Mouse (Mus musculus) forebrain, embryonic 14.5 days (tissue): ENCODE results near the gene Atxn1. TPM values are rescaled to one million over a fixed set of nuclear protein-coding genes. Genes with fewer than 3 reads are reported as not detected.

Experiments
- ATAC-seq: fragments of 200-750 bp; cut with Nextera tagmentation; 2 replicates; pipeline ENCODE4 v1.8.0; 2017; ENCODE audit warnings: mild to moderate bottlenecking, moderate library complexity
- DNase-seq: peaks from one replicate; pipeline ENCODE4 v3.0.0-alpha.2; 2015; ENCODE audit warnings: low spot score
- H3K27ac ChIP-seq: fragments of 300-500 bp; sonication (generic); 2 replicates; pipeline ENCODE4 v1.5.1; 2014; ENCODE audit warnings: low read depth, mild to moderate bottlenecking, control low read depth, low read length, moderate library complexity
- H3K27me3 ChIP-seq: fragments of 300-500 bp; sonication (generic); replicated peaks from 2 replicates; pipeline ENCODE4 v1.6.1; 2014; ENCODE audit warnings: low read length, control low read depth, mixed read lengths; ENCODE audit not compliant: control insufficient read depth, insufficient read depth
- H3K36me3 ChIP-seq: fragments of 300-500 bp; sonication (generic); 2 replicates; pipeline ENCODE4 v1.6.1; 2014; ENCODE audit warnings: low read length, control low read depth; ENCODE audit not compliant: control insufficient read depth, insufficient read depth
- H3K4me1 ChIP-seq: fragments of 300-500 bp; sonication (generic); 2 replicates; pipeline ENCODE4 v1.6.1; 2014; ENCODE audit warnings: antibody characterized with exemption, low read length, control low read depth; ENCODE audit not compliant: control insufficient read depth, insufficient read depth
- H3K4me2 ChIP-seq: fragments of 300-500 bp; sonication (generic); 2 replicates; pipeline ENCODE4 v1.6.1; 2014; ENCODE audit warnings: mild to moderate bottlenecking, control low read depth, low read length
- H3K4me3 ChIP-seq: fragments of 300-500 bp; sonication (generic); 2 replicates; pipeline ENCODE4 v1.5.1; 2014; ENCODE audit warnings: low read depth, low read length, control low read depth
- H3K9ac ChIP-seq: fragments of 300-500 bp; sonication (generic); 2 replicates; pipeline ENCODE4 v1.6.1; 2014; ENCODE audit warnings: mild to moderate bottlenecking, low read length, control low read depth, moderate library complexity
- H3K9me3 ChIP-seq: fragments of 300-500 bp; sonication (generic); replicated peaks from 2 replicates; pipeline ENCODE4 v1.6.1; 2016; ENCODE audit warnings: low read length, control low read depth, mixed read lengths; ENCODE audit not compliant: control insufficient read depth
- WGBS: fragments of 180-500 bp; shearing (Covaris S2); extraction: QIAGEN DNeasy Blood & Tissue Kit; methylation state at CpG from one replicate; pipeline ENCODE4 v1.1.7; 2014; 5-methylcytosine and 5-hydroxymethylcytosine counted together
- polyA plus RNA-seq: library from polyadenylated mRNA; unstranded; fragments of >200 nt; fragmentation: Nextera tagmentation; extraction: Ambion mirVana; gene quantifications from 2 replicates; pipeline ENCODE4 v1.2.1, GENCODE M21; 2014

Atxn1 gene
- polyA plus RNA-seq, 1 experiment from 2014 or later = 4.3 TPM

DNA sequence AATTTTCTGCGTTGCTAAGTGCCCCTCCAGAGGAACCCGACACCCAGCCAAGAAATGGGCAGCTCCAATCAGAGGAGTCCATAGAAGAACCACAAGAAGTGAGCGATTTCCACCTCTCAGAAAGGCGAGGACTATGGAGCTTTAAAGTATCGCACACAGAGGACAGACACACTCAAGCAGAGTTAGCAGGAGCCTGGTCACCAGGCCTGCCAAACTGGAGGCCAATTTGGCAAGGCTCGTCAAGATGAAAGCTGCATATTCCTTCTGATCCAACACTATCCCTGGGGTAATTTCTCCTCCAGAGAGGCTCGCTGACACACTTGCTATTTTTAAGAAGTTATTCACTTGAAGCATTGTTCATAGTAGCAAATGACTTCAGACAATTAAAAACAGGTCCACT is 202.5 kb downstream of the Atxn1 start:
- 74% methylated on average over 7 of the region's 7 CpGs for WGBS
- DNase-seq = peak; percentile 28

DNA sequence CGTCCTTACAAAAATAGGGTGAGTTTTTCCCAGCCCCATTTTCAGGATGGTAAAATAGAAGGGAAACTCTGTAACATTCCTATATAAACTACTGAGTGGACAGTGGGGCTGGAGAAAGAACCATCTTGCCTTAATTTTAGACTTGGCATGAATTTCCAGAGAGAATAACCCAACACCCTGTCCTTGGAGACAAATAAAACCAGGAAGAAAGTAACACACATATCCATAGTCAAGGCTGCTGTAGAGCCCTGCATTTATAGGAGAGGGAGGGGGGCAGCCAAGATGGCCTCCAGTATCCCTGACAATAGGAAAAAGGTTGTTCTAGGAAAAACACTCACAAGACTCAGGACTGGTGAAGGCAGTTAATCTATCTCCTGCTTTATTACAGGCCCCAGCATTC is 210.3 kb downstream of the Atxn1 start:
- Histone ChIP-seq H3K9ac (no peak overlapping the region), H3K4me3 (no peak overlapping the region), H3K9me3 (no peaks in the 10 kb centered on the region), H3K36me3 (no peaks in the 10 kb centered on the region), H3K27me3 (no peaks in the 10 kb centered on the region), H3K4me1 (0 out of 2 replicates have a peak, but pooled peaks cover 4% of the 10 kb centered on the region), H3K27ac (no peak overlapping the region), H3K4me2 (no peak overlapping the region)
- WGBS = 94% methylated on average over 1 of the region's 1 CpGs
- no peak for DNase-seq
- ATAC-seq = no peak

More for the DNA sequence above, 202.5 kb downstream of the Atxn1 start:
- no peak for ATAC-seq
- Histone ChIP-seq H3K27ac (no peak overlapping the region), H3K4me2 (no peak overlapping the region), H3K36me3 (no peaks in the 10 kb centered on the region), H3K9ac (no peak overlapping the region), H3K4me1 (no peaks in the 10 kb centered on the region), H3K9me3 (no peaks in the 10 kb centered on the region), H3K4me3 (no peak overlapping the region), H3K27me3 (no peaks in the 10 kb centered on the region)

DNA sequence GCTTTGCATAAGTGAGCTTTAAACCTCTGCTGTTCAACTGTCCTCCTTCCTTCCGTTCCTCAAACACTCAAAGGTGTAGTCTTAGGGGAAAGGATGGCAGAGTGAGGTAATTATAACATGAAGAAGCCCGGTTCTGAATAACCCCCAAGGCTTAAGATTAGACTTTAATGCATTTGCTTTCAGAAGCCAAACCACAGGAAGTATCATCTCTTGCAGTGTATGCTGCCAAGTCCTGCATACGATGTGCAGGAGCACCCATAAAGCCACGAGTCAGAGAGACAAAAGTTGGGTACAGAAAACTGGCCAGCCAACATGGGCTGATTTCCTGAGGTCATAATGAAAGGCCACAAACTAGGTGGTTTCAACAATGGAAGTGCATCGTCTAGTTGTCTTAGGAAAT is 212.3 kb downstream of the Atxn1 start:
- Histone ChIP-seq H3K9me3 (no peaks in the 10 kb centered on the region), H3K4me3 (no peak overlapping the region), H3K4me2 (no peak overlapping the region), H3K36me3 (no peaks in the 10 kb centered on the region), H3K27ac (no peak overlapping the region), H3K4me1 (0 out of 2 replicates have a peak, but pooled peaks cover 4% of the 10 kb centered on the region), H3K9ac (no peak overlapping the region), H3K27me3 (no peaks in the 10 kb centered on the region)
- DNase-seq = no peak
- no peak for ATAC-seq
- 80% methylated on average over 5 of the region's 5 CpGs for WGBS

DNA sequence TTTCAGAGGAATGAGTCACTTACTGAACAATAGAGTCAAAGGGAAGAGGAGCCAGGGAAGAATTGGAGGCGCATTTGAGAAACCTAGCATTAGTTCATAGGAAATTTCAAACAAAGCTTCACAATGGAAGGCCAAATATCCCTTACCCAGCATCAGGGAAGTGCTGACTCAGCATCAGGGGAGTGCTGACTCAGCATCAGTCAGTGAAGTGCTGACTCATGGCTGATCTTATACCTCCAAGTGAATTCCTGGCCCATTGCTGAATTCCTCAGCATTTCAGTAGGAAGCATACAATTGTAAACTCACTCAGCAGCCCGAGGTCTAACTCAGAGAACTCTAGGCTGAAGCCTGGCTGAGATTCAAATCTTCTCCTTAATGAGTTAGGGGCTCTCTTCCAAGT is 213.6 kb downstream of the Atxn1 start:
- H3K27ac ChIP-seq = no peak overlapping the region; the same call in 1 of the 2 replicates
- DNase-seq = peak; percentile 41

DNA sequence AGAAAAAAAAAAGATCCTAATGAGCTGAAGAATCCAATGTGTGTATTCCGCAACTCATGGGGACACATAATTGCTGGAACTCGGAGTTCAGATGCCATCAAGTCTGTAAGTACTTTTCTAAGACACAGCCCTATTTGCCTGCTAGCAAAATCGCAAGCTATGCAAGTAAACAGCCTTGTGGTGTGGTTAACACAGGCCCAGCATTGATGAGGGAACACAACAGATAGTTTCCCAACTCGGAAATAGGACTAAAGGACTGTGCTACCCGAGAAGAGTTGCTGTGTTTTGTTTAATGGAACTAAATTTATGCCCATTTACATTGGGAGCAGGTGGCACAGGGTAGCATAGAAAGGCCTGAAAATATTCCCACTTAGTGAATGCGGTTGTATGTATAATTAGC is 214.2 kb downstream of the Atxn1 start:
- H3K4me2 ChIP-seq = no peak overlapping the region
- no peak overlapping the region for H3K4me3 ChIP-seq
- 0 out of 2 replicates have a peak, but pooled peaks cover 4% of the 10 kb centered on the region for H3K4me1 ChIP-seq
- WGBS = 51% methylated on average over 6 of the region's 6 CpGs
- H3K9me3 ChIP-seq = no peaks in the 10 kb centered on the region
- no peaks in the 10 kb centered on the region for H3K36me3 ChIP-seq
- no peak overlapping the region for H3K9ac ChIP-seq
- DNase-seq (peak; percentile 35), ATAC-seq (peak; percentile 69; the same call in 1 of the 2 replicates)
- H3K27me3 ChIP-seq = no peaks in the 10 kb centered on the region
- H3K27ac ChIP-seq = no peak overlapping the region

More for the DNA sequence above, 213.6 kb downstream of the Atxn1 start:
- H3K4me3 ChIP-seq = no peak overlapping the region
- WGBS = 50% methylated on average over 2 of the region's 2 CpGs
- 0 out of 2 replicates have a peak, but pooled peaks cover 4% of the 10 kb centered on the region for H3K4me1 ChIP-seq
- H3K27me3 ChIP-seq = no peaks in the 10 kb centered on the region
- H3K36me3 ChIP-seq = no peaks in the 10 kb centered on the region
- ATAC-seq = 0 out of 2 replicates have a peak, but pooled peaks have one; percentile 5
- no peaks in the 10 kb centered on the region for H3K9me3 ChIP-seq
- no peak overlapping the region for H3K9ac ChIP-seq
- H3K4me2 ChIP-seq = no peak overlapping the region

DNA sequence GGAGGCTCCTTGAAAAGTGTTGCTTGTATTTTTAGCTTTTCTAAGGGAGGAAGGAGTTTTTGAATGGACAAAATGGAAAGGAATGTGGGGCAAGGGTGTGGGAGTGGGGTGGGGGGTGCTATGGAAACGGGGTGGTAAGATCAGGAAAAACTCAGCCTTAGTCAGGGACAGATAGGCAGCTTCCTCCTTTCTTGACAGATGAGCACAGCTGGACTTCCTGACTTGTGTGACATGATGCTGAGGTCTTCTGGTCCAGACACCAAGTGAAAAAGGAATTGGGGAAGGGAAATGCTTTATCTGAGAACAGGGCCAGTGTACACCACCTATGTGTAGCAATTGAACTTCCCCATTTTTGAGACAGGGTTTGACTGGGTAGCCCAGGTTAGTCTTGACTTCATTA is 214.9 kb downstream of the Atxn1 start:
- H3K9me3 ChIP-seq = no peaks in the 10 kb centered on the region
- H3K9ac ChIP-seq = no peak overlapping the region
- ATAC-seq (no peak), DNase-seq (no peak)
- 0 out of 2 replicates have a peak, but pooled peaks cover 4% of the 10 kb centered on the region for H3K4me1 ChIP-seq
- no peaks in the 10 kb centered on the region for H3K36me3 ChIP-seq
- 58% methylated on average over 1 of the region's 1 CpGs for WGBS
- H3K4me2 ChIP-seq = no peak overlapping the region
- no peak overlapping the region for H3K27ac ChIP-seq
- H3K4me3 ChIP-seq = no peak overlapping the region
- no peaks in the 10 kb centered on the region for H3K27me3 ChIP-seq

DNA sequence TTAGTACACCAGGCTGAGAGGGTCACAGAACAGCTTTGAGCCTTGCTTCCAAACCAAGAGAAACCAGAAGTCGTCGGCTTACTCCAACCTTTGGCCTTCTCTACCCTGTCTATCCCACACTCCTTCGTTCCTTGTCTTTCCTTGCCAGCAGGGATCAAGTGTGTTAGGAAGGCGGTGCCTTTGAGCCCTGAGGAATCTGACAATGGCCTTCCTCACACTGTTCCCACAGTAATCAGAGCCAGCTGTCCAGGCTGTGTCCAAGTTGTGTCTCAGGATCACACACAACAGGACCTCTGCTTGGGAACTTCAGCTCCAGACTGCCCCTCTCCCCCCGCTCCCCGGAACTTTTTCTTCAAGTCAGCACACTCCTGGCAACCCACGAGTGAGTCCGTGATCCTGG is 215.6 kb downstream of the Atxn1 start:
- Histone ChIP-seq H3K27ac (no peak overlapping the region), H3K4me2 (no peak overlapping the region), H3K4me1 (0 out of 2 replicates have a peak, but pooled peaks cover 4% of the 10 kb centered on the region), H3K36me3 (no peaks in the 10 kb centered on the region), H3K9me3 (no peaks in the 10 kb centered on the region), H3K9ac (no peak overlapping the region), H3K27me3 (no peaks in the 10 kb centered on the region), H3K4me3 (no peak overlapping the region)
- WGBS = 85% methylated on average over 8 of the region's 8 CpGs
- ATAC-seq = no peak
- no peak for DNase-seq

DNA sequence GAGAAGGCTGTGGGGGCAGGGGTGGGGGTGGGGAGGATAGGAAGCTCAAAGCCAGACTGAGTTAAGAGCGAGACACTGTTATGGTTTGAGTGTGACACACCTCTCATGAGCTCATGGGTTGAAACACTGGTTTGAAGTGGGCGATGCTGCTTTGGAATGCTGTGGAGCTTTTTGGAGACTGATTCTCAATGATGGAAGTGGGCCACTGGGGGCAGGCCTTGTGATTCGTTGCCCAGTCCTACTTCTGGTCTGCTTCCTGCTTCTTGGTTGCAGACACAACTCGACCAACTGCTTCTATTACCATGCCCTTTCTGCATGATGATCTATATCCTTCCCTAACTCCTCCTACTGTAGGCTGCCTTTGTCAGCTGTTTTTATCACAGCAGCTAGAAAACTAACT is 216.1 kb downstream of the Atxn1 start:
- Histone ChIP-seq H3K9me3 (no peaks in the 10 kb centered on the region), H3K4me2 (no peak overlapping the region), H3K27ac (no peak overlapping the region), H3K27me3 (no peaks in the 10 kb centered on the region), H3K36me3 (no peaks in the 10 kb centered on the region), H3K4me1 (0 out of 2 replicates have a peak, but pooled peaks cover 4% of the 10 kb centered on the region), H3K4me3 (no peak overlapping the region), H3K9ac (no peak overlapping the region)
- DNase-seq (no peak), ATAC-seq (no peak)
- 89% methylated on average over 4 of the region's 4 CpGs for WGBS

DNA sequence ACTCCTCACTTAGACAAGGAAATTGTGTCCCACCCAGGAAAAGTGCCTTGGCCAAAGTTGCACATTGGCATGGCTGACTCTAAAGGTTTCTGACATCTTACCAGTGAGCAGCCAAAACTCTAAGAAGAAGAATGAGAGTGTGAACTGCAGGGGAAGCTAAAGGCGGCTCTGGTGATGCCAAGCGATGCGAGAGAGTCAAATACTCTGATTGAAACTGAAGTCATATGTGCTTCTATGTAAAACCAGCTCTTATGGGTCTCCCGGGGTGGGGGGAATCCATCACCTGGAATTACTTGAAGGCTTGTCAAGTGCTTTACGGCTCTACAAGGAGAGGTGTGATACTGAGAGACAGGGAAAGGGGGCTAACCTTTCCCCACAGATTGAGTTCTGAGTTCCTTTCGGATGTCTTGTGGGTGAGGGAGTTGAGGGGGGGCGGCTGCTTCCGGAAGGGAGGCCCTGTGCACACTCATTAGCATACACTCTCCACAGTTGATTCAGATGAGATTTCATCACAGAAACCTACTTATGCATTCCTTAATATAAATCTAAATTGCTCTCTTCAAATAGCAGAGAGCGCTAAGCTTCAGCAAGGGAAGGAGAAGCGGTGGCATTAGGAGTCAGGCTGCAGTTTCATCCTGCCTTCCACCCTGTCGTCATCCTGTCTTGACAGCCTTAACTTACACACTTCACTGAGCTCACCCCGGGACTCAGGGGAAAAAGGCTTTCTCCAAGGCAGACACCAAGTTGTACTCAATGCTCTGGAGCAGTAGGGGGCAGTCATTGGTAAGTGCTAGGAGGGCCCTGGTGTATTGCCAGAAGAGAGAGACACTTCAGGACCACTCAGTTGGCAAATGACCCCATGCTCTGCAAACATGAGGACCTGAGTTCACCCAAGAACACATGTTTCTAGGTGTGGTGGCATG is 218.7 kb downstream of the Atxn1 start:
- Histone ChIP-seq H3K36me3 (no peaks in the 10 kb centered on the region), H3K27ac (no peak overlapping the region), H3K27me3 (no peaks in the 10 kb centered on the region), H3K4me1 (0 out of 2 replicates have a peak, but pooled peaks cover 4% of the 10 kb centered on the region), H3K9ac (no peak overlapping the region), H3K4me3 (no peak overlapping the region), H3K9me3 (no peaks in the 10 kb centered on the region), H3K4me2 (no peak overlapping the region)
- DNase-seq (peak; percentile 45), ATAC-seq (no peak)
- 61% methylated on average over 12 of the region's 12 CpGs for WGBS
